Mouse (Mus musculus) spleen, adult 2 months (tissue): Measurements from ENCODE around the gene Spsb1.

ENCODE experiments used
- CTCF ChIP-seq: fragments of 200-500 bp; IDR thresholded peaks from 2 replicates; pipeline ENCODE4 v1.5.1; 2011; ENCODE audit warnings: mild to moderate bottlenecking, inconsistent platforms; ENCODE audit not compliant: insufficient read depth, insufficient read length, insufficient replicate concordance; ENCODE audit errors: extremely low read depth
- POLR2A ChIP-seq: fragments of 200-500 bp; IDR thresholded peaks from 2 replicates; pipeline ENCODE4 v1.6.1; 2011; ENCODE audit warnings: low read depth, low read length, inconsistent platforms

DNA sequence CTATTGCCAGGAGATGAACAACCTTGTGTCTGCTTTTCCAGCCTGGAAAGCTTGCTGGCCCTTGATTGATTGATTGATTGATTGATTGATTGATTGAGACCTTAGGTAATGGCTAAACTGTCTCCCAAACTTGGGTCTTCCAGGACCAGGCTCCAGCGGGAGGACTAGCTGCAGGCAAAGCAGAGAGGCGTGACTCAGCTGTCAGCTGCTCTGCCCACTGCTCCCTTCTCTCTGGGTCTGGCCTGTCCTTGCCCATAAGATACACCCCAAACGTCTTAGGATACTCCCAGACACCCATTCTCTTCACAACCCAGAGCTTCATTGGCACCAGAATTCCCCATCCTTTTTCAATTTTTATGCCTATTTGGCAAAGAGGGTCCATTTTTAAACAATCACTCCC is 24.1 kb downstream of the Spsb1 start:
- no peak for TF ChIP-seq CTCF
- no peak for TF ChIP-seq POLR2A
